Comparison of ENCODE assay signal across 26 mouse cellular contexts in the genomic region with DNA sequence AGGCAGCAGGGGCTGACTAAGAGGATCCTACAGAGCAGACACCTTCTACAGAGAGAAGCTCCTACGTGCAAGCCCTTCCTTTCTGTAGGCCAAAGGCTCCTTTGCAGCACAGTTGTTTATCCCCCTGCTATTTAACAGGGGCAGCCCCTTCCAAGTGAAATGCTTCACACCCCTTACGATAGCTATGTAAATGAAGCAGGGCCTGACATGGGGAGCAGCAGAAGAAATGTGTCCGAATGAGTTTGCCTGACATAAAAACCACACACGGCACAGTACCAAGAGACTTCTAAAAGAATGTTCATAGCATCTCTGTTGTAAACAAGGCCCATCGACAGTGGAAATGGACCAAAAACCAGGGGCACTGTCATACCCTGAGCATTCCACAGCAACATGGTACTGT.
"Had no signal": no experiment of that assay in that cellular context is flagged by ENCODE, and none has a peak within 500 bp of the region (broad histone marks: within the 10 kb centered on the region; RNA-seq: fewer than 3 reads in every experiment).

No protein-coding gene starts in this region.

- DNase-seq: gastrocnemius, adult 2 months; gastrocnemius, postnatal 10 days; gastrocnemius, postnatal 25 days; heart, adult 2 months; heart, postnatal 14 days; heart, postnatal 4 days; kidney, adult 11 months; kidney, adult 2 months; kidney, adult 9 months; kidney, postnatal 14 days; kidney, postnatal 4 days; liver; liver, embryonic 13.5 days had no signal

- H3K27ac ChIP-seq: gastrocnemius, adult 2 months; heart, adult 2 months; heart, embryonic 13.5 days; heart, embryonic 15.5 days; hindbrain, embryonic 10.5 days; hindbrain, embryonic 12.5 days; hindbrain, embryonic 14.5 days; kidney, embryonic 15.5 days; kidney, postnatal 0 days; left cerebral cortex, adult 2 months; limb, embryonic 10.5 days; limb, embryonic 12.5 days; liver, embryonic 13.5 days; liver, embryonic 15.5 days had no signal

- ATAC-seq: hindbrain, embryonic 16.5 days; intestine, embryonic 16.5 days had no signal

- H3K4me3 ChIP-seq: gastrocnemius, adult 2 months; heart, adult 2 months; heart, embryonic 13.5 days; heart, embryonic 15.5 days; hindbrain, embryonic 10.5 days; hindbrain, embryonic 12.5 days; kidney, embryonic 15.5 days; left cerebral cortex, adult 2 months; limb, embryonic 10.5 days; limb, embryonic 12.5 days; liver, embryonic 13.5 days; liver, embryonic 15.5 days had no signal
